Mouse (Mus musculus) midbrain, embryonic 10.5 days (tissue): ENCODE results near the gene Akap8l. TPM values are rescaled to one million over a fixed set of nuclear protein-coding genes. Genes with fewer than 3 reads are reported as not detected.

Source experiments
- microRNA-seq: library from miRNA; unstranded; fragments of <30 nt; microRNA quantifications from one replicate; pipeline ENCODE4, GENCODE M21; 2017
- polyA plus RNA-seq: library from polyadenylated mRNA; unstranded; fragments of >200 nt; fragmentation: Nextera tagmentation; extraction: Ambion mirVana; gene quantifications from 2 replicates; pipeline ENCODE4 v1.2.1, GENCODE M21; 2016

The Akap8l gene
- polyA plus RNA-seq, 1 experiment from 2014 or later: 90.2 TPM

Small RNAs within 50 kb of the gene (microRNA-seq; reads per million reads assigned to microRNA genes)
- gene Gm22201: not detected

Other genes starting within 250 kb of the Akap8l start
- gene Notch3, start 183.8 kb downstream of the Akap8l start, polyA plus RNA-seq: 23.4 and 28.2 TPM in 2 replicates
- gene Ephx3, start 161.1 kb downstream of the Akap8l start, polyA plus RNA-seq: 0.19 and 0.24 TPM in 2 replicates
- gene Brd4, start 65.9 kb downstream of the Akap8l start, polyA plus RNA-seq: 110 and 112 TPM in 2 replicates
- gene Akap8, start 29.4 kb downstream of the Akap8l start, polyA plus RNA-seq: 130 and 140 TPM in 2 replicates
- gene Wiz, start 38.8 kb upstream of the Akap8l start, polyA plus RNA-seq: 22.3 and 25.6 TPM in 2 replicates
- gene Rasal3, start 53.0 kb upstream of the Akap8l start, polyA plus RNA-seq: 0.40 and 0.42 TPM in 2 replicates
- gene Pglyrp2, start 73.6 kb upstream of the Akap8l start, polyA plus RNA-seq: 0.07 TPM in 1 of 2 replicates, not detected in the other
- gene Cyp4f39, start 102.1 kb upstream of the Akap8l start, polyA plus RNA-seq: 0.15 and 0.87 TPM in 2 replicates
- 6.4 and 8.7 TPM in 2 replicates for gene Cyp4f17, start 155.4 kb upstream of the Akap8l start, polyA plus RNA-seq
- gene Cyp4f16, start 186.0 kb upstream of the Akap8l start, polyA plus RNA-seq: 11.4 and 13.2 TPM in 2 replicates